Mouse (Mus musculus): ENCODE data around the gene Tle3.

The Tle3 gene

DNA sequence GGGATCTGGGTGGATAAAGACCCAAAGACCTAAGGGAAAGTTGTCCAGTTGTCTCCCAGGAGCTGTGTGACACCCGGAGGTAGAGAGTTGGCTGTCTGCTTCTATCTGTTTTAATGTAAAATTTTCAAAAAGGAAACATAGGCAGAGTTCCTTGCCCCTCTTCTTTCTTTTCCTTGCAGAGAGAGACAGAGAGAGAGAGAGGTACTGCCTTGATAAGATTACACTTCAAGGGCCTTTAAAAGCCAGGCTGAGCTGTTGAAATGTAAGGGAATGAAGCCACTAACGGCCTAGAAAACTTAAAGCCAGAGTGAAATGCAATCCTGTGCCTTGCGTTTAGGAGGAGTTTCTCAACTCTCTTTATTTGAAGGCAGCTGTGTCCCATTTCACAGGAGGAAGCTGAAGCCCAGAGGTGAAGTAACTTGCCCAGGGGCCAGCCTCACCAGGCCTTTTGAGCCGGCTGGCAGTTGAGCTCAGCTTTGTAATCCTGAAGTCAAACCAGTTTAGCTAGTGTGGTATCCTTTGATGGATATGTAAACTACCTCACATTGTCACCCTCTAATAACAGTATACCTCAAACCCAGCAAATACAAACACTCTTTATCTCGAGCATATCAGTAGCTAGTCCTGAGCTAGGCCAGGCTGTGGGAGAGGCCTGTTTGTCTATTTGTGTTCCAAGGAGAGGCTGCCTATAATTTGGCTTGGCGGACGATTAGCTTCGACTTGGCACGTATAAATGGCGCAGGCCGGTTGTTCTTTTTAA lies 3.8 kb downstream of the Tle3 start:
- no peak for DNase-seq (ENCODE audit: low read depth in 2 of 2, low spot score in 2 of 2)

GRCm38 (mm10) chr9:61376650-61377049 lies 4.5 kb downstream of the Tle3 start:
- DNase-seq (ENCODE audit: low read depth in 2 of 2, low spot score in 2 of 2), result no peak

DNA sequence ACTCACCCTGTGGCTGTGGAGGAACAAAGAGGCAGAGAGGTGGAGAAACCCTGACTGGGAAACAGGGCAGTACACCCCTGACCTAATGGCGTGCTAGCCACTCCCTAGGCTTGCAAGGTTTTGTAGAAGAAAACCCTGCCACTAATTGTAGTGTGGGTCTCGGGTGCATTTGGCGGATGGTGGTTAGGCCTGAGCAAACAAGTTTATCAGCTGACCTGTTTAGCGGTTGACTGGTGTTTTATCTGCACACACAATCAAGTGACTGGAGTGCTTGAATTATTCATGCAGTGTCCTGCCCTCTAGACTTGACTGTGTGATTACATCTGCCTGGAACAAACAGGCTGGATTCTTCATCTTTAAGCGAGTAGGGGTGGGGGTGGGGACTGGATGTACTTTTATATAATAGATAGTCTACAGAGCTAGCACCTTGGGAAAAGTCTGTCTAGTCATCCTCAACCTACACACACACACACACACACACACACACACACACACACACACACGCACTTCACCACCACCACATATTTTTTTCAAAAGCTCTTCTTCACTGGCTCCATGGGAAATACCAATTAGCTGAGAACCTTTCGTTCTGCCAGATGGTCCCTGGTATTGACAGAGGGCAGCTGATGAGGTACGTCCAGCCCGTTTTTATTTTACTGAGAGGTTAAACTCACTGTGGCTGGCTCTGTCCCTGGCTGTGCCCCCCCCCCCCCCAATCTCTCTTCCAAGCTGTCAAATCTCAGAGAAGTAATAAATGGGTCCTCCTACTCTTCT lies 5.7 kb downstream of the Tle3 start:
- DNase-seq (ENCODE audit: low read depth in 2 of 2, low spot score in 2 of 2), result peak in 1 of 2 experiments; percentile 15

DNA sequence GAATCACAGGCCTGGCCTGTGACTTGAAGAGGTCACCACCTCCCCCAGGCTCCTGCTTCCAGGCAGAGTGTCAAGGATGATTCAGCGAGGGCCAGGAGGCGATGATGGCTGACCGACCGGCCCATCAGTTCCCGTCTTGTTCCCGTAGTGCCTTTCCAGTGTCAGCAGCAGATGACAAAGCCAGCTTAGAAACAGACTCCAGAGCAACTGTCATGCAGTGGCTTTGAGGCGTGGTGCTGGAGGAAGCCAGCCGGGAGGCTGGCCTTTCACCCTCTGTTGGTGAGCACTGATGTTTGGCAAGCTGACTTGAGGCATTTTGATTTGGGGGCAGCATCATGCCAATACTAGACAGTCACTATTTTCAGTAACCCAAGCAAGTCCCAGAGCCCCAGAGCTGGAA lies 6.3 kb downstream of the Tle3 start:
- DNase-seq (ENCODE audit: low read depth in 2 of 2, low spot score in 2 of 2), result no peak

DNA sequence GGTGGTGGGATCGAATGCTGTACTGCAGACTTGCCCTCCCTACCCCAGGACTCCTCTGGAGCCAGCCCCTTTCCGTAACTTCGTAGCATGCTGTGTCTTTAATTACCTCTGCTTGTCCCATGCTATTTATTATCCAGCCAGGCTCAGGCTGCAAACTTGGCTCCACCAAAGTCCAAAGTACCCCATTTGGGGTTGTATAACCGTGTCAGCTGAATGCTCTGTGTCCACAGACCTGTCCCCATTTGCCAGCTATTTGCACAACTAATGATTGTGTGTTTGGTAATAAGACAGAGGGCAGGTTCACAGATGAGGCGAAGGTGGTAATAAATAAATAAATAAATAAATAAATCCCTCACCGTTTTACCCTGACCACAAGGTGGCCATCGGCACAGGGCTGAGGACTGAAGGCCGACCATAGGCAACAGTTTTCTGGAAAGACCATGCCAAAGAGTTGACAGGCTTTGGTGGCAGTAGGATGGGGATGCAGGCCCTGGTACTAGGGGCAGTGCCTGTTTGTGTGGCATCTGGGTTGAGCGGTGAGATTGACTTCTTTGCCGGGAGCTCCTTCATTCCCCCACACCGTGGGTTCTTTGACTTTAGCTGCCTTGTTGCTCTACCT lies 7.0 kb downstream of the Tle3 start:
- no peak for DNase-seq (ENCODE audit: low read depth in 2 of 2, low spot score in 2 of 2)

GRCm38 (mm10) chr9:61380258-61381062 lies 8.3 kb downstream of the Tle3 start:
- peak; percentile 32 to 55 for DNase-seq (ENCODE audit: low read depth in 2 of 2, low spot score in 2 of 2)

DNA sequence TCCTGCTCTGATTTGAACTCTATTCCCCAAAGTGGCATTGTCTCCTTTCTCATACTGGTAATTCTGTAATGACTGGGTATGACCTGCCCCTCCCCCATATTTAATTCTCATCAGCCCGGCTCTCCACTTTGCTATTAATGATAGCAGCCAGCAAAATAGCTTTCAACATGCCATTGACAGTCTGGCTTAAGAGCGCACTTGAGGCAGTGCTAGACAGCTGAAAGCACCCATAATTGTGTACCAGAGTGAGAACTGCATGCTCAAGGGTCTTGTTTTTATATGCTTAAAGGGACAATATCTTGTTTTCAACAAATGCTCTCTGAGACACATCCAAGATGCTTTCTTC lies 8.9 kb downstream of the Tle3 start:
- DNase-seq (ENCODE audit: low read depth in 2 of 2, low spot score in 2 of 2), result no peak

DNA sequence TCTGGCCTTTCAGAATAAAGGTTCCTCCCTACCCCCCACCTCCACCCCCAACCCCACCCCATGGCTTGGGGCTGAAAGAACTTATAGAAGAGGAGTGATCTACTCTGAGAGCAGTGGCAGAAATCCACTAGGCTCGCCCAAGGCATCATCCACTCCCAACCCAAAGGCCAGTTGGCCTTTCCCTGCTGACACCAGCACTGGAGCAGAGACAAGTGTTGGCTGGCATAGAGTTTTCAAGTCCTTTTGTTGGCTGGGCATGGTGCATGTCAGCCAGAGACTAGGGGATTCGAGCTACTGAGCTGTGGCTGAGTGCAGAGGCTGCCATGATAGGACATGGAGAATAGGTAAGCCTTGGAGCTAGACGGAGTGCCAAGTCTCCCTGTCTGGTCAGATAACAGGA lies 9.3 kb downstream of the Tle3 start:
- DNase-seq (ENCODE audit: low read depth in 2 of 2, low spot score in 2 of 2), result no peak

GRCm38 (mm10) chr9:61382595-61383186 lies 10.5 kb downstream of the Tle3 start:
- no peak for DNase-seq (ENCODE audit: low read depth in 2 of 2, low spot score in 2 of 2)

DNA sequence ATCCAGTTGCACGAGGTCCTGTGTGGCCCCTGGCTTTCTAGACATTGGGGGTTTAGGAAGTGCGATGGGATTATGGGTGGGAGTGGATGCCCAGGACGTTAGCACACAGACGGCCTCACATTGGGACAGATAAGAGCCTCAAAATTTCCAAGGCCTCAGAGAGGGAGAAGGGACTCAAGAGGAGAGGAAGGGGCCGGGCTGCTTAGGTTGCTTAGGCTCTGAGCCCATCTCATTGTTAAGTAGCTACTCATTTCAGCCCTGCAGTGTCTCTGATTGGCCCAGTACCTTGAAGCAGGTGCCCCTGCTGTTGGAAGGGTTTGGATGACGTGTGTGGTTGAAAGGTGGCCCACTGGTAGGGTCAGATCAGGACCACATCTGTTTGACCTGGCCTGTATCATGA lies 11.9 kb downstream of the Tle3 start:
- DNase-seq (ENCODE audit: low read depth in 2 of 2, low spot score in 2 of 2), result no peak

- peak in 1 of 2 experiments; percentile 21 for DNase-seq (ENCODE audit: low read depth in 2 of 2, low spot score in 2 of 2)
These were observed 12.7 kb downstream of the Tle3 start for GRCm38 (mm10) chr9:61384646-61385443.

- peak in 1 of 2 experiments; percentile 39 for DNase-seq (ENCODE audit: low read depth in 2 of 2, low spot score in 2 of 2)
These were observed 13.6 kb downstream of the Tle3 start for GRCm38 (mm10) chr9:61385753-61386152.

DNA sequence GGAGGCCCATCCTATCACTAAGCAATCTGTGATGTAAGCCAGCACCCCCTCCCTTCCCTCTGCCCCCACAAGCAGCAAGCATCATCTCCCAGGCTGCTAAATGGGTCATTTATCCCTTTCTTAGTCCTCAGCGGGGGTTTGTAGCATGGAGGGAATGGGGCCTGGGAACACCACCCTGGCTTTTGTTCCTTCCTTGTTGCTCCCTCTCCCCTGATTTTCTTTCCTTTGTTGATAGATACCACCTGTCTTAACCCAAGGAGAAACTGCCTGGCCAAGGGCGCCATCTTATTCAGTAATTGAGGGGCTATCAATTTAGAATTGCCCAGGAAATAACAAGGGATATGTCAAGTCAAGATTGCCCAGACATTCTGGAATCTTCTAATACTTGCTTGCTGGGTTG lies 14.1 kb downstream of the Tle3 start:
- DNase-seq (ENCODE audit: low read depth in 2 of 2, low spot score in 2 of 2), result no peak

DNA sequence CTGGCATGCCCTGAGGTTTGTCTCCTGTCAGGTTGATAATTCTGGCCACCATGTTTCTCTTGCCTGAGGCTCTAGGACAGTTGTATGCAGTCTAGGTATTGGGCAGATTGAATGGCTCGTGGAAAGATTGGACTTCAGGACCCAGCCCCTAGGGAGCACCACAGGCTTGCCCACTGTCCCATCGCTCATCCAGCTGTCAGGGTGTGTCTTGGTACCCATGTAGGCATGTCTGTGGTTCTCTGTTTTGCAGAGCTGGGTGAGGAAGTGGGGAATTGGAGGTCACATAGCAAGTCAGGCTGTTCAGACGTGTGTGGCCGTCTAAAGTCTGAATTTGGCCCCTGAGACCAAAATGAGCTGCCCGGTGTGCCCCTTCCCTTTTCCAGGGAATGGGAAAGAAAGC lies 15.6 kb downstream of the Tle3 start:
- DNase-seq (ENCODE audit: low read depth in 2 of 2, low spot score in 2 of 2), result peak in 1 of 2 experiments; percentile 33

DNA sequence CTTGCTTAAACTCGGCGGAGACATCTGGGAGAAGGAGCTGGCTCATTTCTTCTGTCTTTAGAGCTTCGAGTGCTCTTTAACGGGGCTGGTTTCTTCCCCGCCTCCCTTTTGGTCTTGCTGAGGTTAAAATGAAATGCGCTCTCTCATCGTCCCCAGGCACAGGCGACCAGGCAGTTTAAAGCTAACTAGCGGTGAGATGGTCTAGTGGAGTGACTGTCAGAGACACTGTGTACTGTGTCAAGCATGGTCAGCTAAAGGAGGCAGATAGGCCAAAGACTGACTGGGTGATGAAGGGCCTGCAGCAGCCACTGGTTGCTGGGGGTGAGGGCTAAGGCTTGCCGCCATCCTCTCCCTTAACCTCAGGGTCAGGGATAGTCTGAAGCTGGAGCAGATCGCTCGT lies 16.0 kb downstream of the Tle3 start:
- no peak for DNase-seq (ENCODE audit: low read depth in 2 of 2, low spot score in 2 of 2)

DNA sequence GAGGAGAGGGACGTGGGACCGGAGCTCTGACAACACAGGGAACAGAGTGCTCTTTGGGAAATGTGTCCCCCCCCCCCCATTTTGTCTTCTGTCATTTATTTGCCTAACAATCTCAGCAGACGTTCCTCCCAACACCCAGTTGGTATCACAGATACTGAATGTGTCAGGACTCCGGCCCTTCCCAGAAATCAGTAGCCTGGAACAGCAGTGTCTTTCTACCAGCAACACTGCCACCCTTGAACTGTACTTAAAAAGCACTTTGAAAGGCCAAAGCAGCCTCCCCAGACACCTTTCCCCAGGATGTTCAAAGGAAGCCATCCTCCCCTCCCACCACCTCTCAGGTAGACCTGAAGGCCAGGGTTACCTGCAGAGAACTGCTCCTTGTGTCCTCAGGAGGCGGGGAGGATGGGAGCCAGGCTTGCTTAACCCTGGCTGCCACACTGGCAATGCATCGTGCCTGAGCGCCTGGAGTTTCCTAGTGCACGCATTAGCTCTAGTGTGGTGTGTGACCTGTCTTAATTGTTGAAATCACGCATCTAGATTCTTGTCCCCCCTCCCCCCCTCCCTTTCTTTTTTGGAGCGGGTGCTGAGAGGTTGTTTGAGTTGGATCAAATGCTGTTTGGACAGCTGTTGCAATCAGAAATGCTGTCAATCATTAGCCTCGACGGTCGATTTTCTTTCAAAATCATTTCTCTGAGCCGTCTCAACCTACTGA lies 16.7 kb downstream of the Tle3 start:
- no peak for DNase-seq (ENCODE audit: low read depth in 2 of 2, low spot score in 2 of 2)

DNA sequence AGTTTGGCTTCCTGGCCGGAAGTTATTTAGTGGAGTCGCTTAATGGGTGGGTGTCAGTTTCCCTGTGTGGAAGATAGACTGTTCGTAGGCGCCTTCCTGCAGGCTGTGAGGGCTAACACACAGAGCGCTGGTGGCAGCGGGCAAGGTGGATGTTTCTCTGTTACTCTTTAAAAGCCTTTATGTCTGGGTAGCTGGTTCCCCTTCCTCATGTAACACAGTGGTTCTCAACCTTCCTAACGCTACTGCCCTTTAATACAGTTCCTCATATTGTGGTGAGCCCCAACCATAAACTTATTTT lies 17.2 kb downstream of the Tle3 start:
- DNase-seq (ENCODE audit: low read depth in 2 of 2, low spot score in 2 of 2), result no peak

DNA sequence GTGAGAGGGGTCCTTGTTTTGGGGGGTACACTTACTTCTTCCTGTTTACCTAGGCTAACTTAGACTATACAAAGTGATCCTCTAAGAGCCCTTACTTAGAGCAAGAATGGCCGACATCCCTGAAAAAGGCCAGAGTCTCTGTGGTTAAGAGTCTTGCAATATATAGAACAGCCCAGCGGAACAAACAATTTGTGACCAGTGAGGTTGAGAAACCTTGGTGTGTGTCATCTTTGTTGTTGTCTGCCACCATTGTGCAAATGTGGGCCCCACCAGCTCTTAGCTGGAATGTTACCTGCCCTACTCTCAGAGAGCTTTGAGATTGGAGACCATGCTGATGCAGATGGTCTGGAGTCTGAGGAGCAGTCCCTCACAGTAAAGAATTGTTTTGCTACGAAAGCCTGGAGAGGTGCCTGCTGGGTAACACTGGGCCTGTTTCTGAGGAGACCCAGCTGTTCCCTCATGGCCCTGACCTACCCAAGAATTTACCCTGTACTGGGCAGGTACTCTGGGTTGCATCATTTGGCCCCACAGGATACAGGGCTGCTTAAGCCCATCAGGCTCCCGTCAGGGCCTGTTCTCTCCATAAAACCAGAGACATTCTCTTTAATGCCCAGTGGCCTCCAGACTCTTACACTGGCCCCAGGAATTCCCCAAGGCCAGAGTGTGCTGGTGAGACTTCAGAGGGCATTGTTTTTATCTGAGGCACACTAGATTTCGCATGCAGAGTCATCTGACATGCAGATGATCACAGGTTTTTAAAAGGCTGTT lies 19.6 kb downstream of the Tle3 start:
- no peak for DNase-seq (ENCODE audit: low read depth in 2 of 2, low spot score in 2 of 2)

- no peak for DNase-seq (ENCODE audit: low read depth in 2 of 2, low spot score in 2 of 2)
These were observed 20.1 kb downstream of the Tle3 start for GRCm38 (mm10) chr9:61392338-61392620.

Measured in CD8-positive naive resting alpha-beta T cell, adult 2 months (primary cell).